Mouse (Mus musculus) right cerebral cortex, adult 2 months (tissue): ENCODE measurements around the gene N4bp2.

Experiments used
- DNase-seq, 2 experiments: peaks; one replicate each; pipeline ENCODE4 v3.0.0; 2021 to 2022; ENCODE audit warnings: low spot score in 2 of 2

N4bp2 gene

GRCm38 (mm10) chr5:65862217-65862927, 99.1 kb downstream of the N4bp2 start:
- no peak for DNase-seq

- DNase-seq, result no peak
Observed at GRCm38 (mm10) chr5:65863349-65863749, 100.0 kb downstream of the N4bp2 start.

DNA sequence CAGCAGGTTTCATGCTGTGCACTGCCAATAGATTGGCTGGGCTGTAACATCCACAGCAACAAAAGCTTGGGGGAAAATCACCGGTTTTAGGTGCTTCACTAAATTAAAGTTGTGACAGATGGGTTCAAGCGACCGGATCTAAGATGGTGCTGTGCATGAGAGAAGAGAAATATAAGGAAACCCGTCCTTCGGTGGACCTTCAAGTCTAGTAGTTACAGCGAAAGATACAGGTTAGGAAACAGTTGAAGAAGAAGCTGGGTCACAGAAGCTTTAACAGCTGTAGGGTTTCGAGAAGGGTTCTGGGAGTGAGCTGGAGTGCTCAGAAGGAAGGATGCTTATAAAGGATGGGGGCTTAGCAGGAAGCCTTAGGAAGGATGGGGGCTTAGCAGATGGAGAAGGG, 101.2 kb downstream of the N4bp2 start:
- DNase-seq, result no peak

DNA sequence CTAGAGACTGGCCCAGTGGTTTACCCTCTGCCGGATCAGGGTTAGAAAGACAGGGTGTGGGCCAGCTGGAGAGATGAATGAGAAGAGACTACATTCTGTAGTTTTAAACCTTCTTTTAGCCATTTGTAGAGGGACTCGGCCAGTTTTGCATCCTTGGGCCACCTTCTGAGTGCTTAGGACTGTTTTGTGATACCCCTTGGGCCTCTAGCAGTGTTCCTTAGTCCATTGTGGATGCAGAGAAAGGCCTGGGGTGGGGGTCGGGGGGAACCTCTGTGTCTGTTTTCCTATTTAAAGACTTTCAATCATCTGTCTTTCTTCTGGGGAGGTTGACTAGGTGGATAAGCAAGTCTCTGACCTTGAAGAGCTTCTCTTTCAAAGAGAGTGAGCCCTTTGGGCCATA, 101.6 kb downstream of the N4bp2 start:
- DNase-seq, result no peak

DNA sequence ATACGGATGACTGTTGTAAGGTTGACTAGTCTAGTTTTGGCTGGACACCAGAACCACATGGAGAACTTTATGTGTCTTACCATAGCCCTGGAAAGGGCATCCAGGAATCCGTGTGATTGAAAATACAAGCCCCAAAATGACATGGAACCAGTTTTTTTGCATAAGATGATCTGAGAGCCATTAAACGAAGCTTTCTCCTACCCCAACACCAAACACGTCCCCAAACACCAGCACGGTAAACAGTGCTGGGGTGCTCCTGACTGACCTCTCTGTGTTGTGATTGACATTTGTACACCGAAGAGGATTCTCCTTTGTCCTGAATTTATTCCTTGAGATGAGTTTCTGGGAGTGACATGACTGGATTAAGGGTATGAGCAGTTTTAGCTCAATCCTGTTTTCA, 103.3 kb downstream of the N4bp2 start:
- DNase-seq, result no peak

GRCm38 (mm10) chr5:65867380-65868116, 104.2 kb downstream of the N4bp2 start:
- no peak for DNase-seq

- DNase-seq, result no peak
Observed at GRCm38 (mm10) chr5:65868419-65868818, 105.1 kb downstream of the N4bp2 start.

- DNase-seq, result no peak
Observed at GRCm38 (mm10) chr5:65869660-65870059, 106.3 kb downstream of the N4bp2 start.

- DNase-seq, result no peak
Observed at GRCm38 (mm10) chr5:65871276-65871875, 108.1 kb downstream of the N4bp2 start.

- DNase-seq, result no peak
Observed at GRCm38 (mm10) chr5:65873212-65873611, 109.9 kb downstream of the N4bp2 start.

DNA sequence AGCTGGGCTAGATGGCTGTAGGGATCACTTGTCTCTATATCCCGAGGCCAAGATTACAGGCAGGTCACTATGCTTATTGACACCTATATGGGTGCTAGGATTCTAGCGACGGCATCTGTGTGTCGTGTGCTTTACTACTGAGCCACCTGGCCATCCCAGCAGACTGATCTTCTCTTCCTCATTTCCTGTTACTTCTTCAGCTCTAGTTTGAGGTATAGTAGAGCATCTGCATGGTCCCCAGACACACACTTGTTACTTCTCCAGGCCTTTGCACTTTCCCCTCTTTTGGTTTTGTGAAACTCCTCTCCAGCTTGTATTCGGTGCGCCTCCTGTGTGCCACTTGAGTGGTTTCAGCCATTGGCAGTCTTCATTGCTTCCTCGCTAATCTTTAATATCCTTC, 111.9 kb downstream of the N4bp2 start:
- no peak for DNase-seq

DNA sequence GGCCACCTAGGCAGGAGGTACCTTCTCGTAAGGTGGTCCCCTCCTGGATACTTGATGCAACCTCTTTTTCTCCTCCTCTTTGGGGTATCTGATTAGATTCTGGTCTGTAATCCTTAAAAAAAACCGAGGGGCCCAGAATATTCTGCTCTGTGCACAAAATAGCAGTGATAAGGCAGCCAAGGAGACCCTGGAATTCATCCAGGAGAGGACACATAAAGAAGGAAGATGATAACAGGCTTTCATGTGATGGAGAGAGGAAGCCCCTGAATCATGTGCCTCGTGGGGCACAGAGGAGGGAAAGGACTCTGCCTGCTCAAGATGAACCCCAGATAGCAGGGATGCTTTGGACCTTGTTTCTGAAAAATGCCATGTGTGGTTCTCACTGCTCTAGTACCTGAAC, 115.0 kb downstream of the N4bp2 start:
- no peak for DNase-seq
